Mouse (Mus musculus): Measurements from ENCODE around the gene Lrrk1. TPM values are rescaled to one million over a fixed set of nuclear protein-coding genes. Genes with fewer than 3 reads are reported as not detected.

Lrrk1 gene
- total RNA-seq, 1 experiment, result 7.4 TPM

DNA sequence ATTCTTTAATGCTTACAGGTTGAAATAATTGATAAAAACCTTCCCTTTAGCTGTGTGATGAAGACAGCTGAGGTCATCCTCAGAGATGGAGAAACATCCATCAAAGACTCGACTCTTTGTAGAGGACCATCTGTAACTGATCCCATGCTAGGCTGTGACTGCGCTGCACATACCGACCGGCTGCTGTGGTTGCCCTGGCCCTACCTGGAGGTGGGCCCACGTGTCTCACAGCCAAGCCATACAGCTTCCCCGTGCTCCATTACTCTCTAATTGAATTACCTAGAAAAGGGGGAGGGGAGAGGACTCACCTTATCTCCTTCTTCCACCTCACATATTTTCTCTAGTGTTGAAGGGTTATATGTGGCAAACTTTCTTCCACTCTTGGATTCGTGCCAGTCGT lies 33.8 kb upstream of the Lrrk1 start:
- no peak for DNase-seq (ENCODE audit: low read depth, low spot score)
- Histone ChIP-seq H3K4me1 (ENCODE audit: control insufficient read depth in 2 of 2, insufficient read depth in 2 of 2, low read length in 2 of 2, poor library complexity in 1 of 2) (peaks cover 0 to 3% of the 10 kb centered on the region in 2 experiments; a peak in 1 of 4 replicates), H3K4me3 (ENCODE audit: insufficient read depth in 1 of 2, low read depth in 1 of 2, low read length in 2 of 2, poor library complexity in 1 of 2, severe bottlenecking in 1 of 2) (no peak overlapping the region), H3K27ac (ENCODE audit: insufficient read depth, low read depth, low read length, poor library complexity, severe bottlenecking) (no peak overlapping the region), H3K9me3 (ENCODE audit: control insufficient read depth, insufficient read depth, low read depth, low read length) (no peaks in the 10 kb centered on the region), H3K36me3 (ENCODE audit: control insufficient read depth, insufficient read depth, low read length, poor library complexity, severe bottlenecking) (no peaks in the 10 kb centered on the region), H3K9ac (ENCODE audit: insufficient read depth, low read depth, low read length, poor library complexity, severe bottlenecking) (no peak overlapping the region)
- no peak for TF ChIP-seq ZNF384 (IDR thresholded peaks at IDR 0.05; ENCODE audit: low read depth, low read length)
- TF ChIP-seq CHD2 (IDR thresholded peaks at IDR 0.05; ENCODE audit: low read depth, low read length), result no peak
- no peak for TF ChIP-seq MAFK (IDR thresholded peaks at IDR 0.05; ENCODE audit: insufficient read depth, low read depth, low read length)
- TF ChIP-seq ZC3H11A (IDR thresholded peaks at IDR 0.05; ENCODE audit: borderline replicate concordance, low read depth, low read length), result no peak
- no peak for TF ChIP-seq HCFC1 (IDR thresholded peaks at IDR 0.05; ENCODE audit: borderline replicate concordance, insufficient read depth, low read length)
- in situ Hi-C loops (cut with MboI; ENCODE audit: low sequenced_read_pairs in 2 of 2, unreplicated experiment in 2 of 2), result loop anchor here in 1 of 2 experiments (25.0 kb wide), 1 partner anchor 240 kb away; no protein-coding TSS in a partner anchor

DNA sequence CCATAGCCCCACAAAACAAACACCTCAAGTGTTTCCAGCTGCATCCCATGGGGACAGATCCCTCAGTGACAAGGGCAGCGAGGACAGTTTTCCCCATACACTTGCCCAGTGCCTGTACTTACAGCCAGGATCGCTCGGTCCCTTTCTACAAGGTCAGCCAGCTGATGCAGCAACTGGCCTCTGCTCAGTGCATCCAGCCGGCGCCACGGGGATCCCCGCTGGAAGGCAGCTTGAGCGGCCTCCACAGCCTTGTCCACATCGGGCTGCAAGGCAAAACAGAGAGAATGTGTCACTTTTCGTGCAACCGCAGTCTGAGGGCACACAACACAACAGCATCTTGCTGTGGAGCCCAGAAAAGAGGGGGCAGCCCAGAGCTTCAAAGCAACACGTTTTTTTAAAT lies 30.8 kb upstream of the Lrrk1 start:
- no peak overlapping the region for H3K9ac ChIP-seq (ENCODE audit: insufficient read depth, low read depth, low read length, poor library complexity, severe bottlenecking)
- no peaks in the 10 kb centered on the region for H3K9me3 ChIP-seq (ENCODE audit: control insufficient read depth, insufficient read depth, low read depth, low read length)
- H3K27ac ChIP-seq (ENCODE audit: insufficient read depth, low read depth, low read length, poor library complexity, severe bottlenecking), result no peak overlapping the region
- in situ Hi-C loops (cut with MboI; ENCODE audit: low sequenced_read_pairs in 2 of 2, unreplicated experiment in 2 of 2), result loop anchor here in 1 of 2 experiments (25.0 kb wide), 1 partner anchor 243 kb away; no protein-coding TSS in a partner anchor
- no peaks in the 10 kb centered on the region for H3K36me3 ChIP-seq (ENCODE audit: control insufficient read depth, insufficient read depth, low read length, poor library complexity, severe bottlenecking)
- no peaks in the 10 kb centered on the region for H3K4me1 ChIP-seq (ENCODE audit: control insufficient read depth in 2 of 2, insufficient read depth in 2 of 2, low read length in 2 of 2, poor library complexity in 1 of 2)
- TF ChIP-seq CHD2 (IDR thresholded peaks at IDR 0.05; ENCODE audit: low read depth, low read length), result no peak
- TF ChIP-seq HCFC1 (IDR thresholded peaks at IDR 0.05; ENCODE audit: borderline replicate concordance, insufficient read depth, low read length), result no peak
- TF ChIP-seq ZNF384 (IDR thresholded peaks at IDR 0.05; ENCODE audit: low read depth, low read length), result no peak
- no peak for TF ChIP-seq MAFK (IDR thresholded peaks at IDR 0.05; ENCODE audit: insufficient read depth, low read depth, low read length)
- TF ChIP-seq ZC3H11A (IDR thresholded peaks at IDR 0.05; ENCODE audit: borderline replicate concordance, low read depth, low read length), result no peak
- H3K4me3 ChIP-seq (ENCODE audit: insufficient read depth in 1 of 2, low read depth in 1 of 2, low read length in 2 of 2, poor library complexity in 1 of 2, severe bottlenecking in 1 of 2), result no peak overlapping the region
- DNase-seq (ENCODE audit: low read depth, low spot score), result no peak

DNA sequence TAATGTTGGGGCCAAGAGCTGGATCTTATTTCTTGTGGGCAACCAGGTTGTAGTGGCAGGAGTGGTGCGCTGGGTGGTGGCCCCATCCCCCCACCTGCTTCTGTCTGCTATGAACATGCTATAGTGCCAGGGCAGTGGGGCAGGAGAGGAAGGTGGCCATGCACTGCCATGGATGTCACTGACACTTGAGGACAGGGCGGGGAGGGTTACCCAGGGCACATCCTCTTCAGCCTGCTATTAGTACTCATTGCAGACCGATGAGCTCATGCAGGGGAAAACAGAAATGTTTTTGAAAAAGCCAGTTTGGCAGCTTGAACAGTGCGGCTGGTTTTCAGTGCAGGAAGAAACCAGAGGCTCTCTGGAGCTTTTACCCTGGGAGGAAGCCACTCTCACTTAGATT lies 28.7 kb upstream of the Lrrk1 start:
- Histone ChIP-seq H3K27ac (ENCODE audit: insufficient read depth, low read depth, low read length, poor library complexity, severe bottlenecking) (no peak overlapping the region), H3K36me3 (ENCODE audit: control insufficient read depth, insufficient read depth, low read length, poor library complexity, severe bottlenecking) (no peaks in the 10 kb centered on the region), H3K9me3 (ENCODE audit: control insufficient read depth, insufficient read depth, low read depth, low read length) (no peaks in the 10 kb centered on the region), H3K4me3 (ENCODE audit: insufficient read depth in 1 of 2, low read depth in 1 of 2, low read length in 2 of 2, poor library complexity in 1 of 2, severe bottlenecking in 1 of 2) (no peak overlapping the region), H3K9ac (ENCODE audit: insufficient read depth, low read depth, low read length, poor library complexity, severe bottlenecking) (no peak overlapping the region), H3K4me1 (ENCODE audit: control insufficient read depth in 2 of 2, insufficient read depth in 2 of 2, low read length in 2 of 2, poor library complexity in 1 of 2) (no peaks in the 10 kb centered on the region)
- in situ Hi-C loops (cut with MboI; ENCODE audit: low sequenced_read_pairs in 2 of 2, unreplicated experiment in 2 of 2), result loop anchor here in 1 of 2 experiments (25.0 kb wide), 1 partner anchor 245 kb away; no protein-coding TSS in a partner anchor
- no peak for DNase-seq (ENCODE audit: low read depth, low spot score)
- TF ChIP-seq ZC3H11A (IDR thresholded peaks at IDR 0.05; ENCODE audit: borderline replicate concordance, low read depth, low read length) (no peak), ZNF384 (IDR thresholded peaks at IDR 0.05; ENCODE audit: low read depth, low read length) (no peak), HCFC1 (IDR thresholded peaks at IDR 0.05; ENCODE audit: borderline replicate concordance, insufficient read depth, low read length) (no peak), CHD2 (IDR thresholded peaks at IDR 0.05; ENCODE audit: low read depth, low read length) (no peak), MAFK (IDR thresholded peaks at IDR 0.05; ENCODE audit: insufficient read depth, low read depth, low read length) (no peak)

DNA sequence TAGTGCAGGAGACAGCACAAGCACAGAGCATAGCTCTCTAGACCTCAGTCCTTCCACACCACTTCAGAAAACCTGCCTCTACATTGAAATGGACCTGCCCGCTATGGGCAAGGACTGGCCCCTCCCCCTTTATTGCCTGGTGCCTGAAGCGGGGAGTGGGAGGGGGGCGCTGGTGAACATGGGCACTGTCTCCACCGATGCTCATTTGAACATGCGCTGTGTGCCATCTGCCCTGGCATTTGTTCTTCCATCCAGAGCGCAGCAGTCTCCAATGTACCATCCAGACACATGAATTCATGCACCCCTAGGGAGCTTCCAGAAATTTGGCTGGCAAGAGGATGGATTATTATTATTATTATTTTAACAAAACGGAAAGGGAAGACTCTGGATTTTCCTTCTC lies 24.9 kb upstream of the Lrrk1 start:
- Histone ChIP-seq H3K9ac (ENCODE audit: insufficient read depth, low read depth, low read length, poor library complexity, severe bottlenecking) (no peak overlapping the region), H3K9me3 (ENCODE audit: control insufficient read depth, insufficient read depth, low read depth, low read length) (no peaks in the 10 kb centered on the region), H3K4me3 (ENCODE audit: insufficient read depth in 1 of 2, low read depth in 1 of 2, low read length in 2 of 2, poor library complexity in 1 of 2, severe bottlenecking in 1 of 2) (no peak overlapping the region), H3K27ac (ENCODE audit: insufficient read depth, low read depth, low read length, poor library complexity, severe bottlenecking) (no peak overlapping the region), H3K4me1 (ENCODE audit: control insufficient read depth in 2 of 2, insufficient read depth in 2 of 2, low read length in 2 of 2, poor library complexity in 1 of 2) (no peaks in the 10 kb centered on the region), H3K36me3 (ENCODE audit: control insufficient read depth, insufficient read depth, low read length, poor library complexity, severe bottlenecking) (no peaks in the 10 kb centered on the region)
- in situ Hi-C loops (cut with MboI; ENCODE audit: low sequenced_read_pairs in 2 of 2, unreplicated experiment in 2 of 2), result loop anchor here in 1 of 2 experiments (25.0 kb wide), 1 partner anchor 249 kb away; no protein-coding TSS in a partner anchor
- TF ChIP-seq ZNF384 (IDR thresholded peaks at IDR 0.05; ENCODE audit: low read depth, low read length), result no peak
- TF ChIP-seq CHD2 (IDR thresholded peaks at IDR 0.05; ENCODE audit: low read depth, low read length), result no peak
- no peak for DNase-seq (ENCODE audit: low read depth, low spot score)

DNA sequence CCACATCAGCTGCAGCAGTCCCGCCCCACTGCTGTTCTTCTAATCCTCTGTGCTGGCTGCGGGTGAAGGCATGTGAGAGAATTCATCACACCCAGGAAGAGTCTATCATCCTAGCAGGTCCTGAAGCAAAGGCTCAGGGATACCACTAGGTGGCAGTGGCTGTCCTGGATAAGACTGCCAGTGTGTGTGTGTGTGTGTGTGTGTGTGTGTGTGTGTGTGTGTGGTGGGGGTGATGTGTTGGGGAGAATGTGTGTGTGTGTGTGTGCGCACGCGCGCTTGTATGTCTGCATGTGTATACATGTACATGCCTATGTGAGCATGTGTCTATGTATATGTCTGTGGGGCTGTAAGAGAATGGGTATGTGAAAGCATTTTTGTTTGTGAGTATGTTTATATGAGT lies 21.3 kb upstream of the Lrrk1 start:
- no peak for TF ChIP-seq ZNF384 (IDR thresholded peaks at IDR 0.05; ENCODE audit: low read depth, low read length)
- TF ChIP-seq HCFC1 (IDR thresholded peaks at IDR 0.05; ENCODE audit: borderline replicate concordance, insufficient read depth, low read length), result no peak
- no peak for TF ChIP-seq MAFK (IDR thresholded peaks at IDR 0.05; ENCODE audit: insufficient read depth, low read depth, low read length)
- TF ChIP-seq ZC3H11A (IDR thresholded peaks at IDR 0.05; ENCODE audit: borderline replicate concordance, low read depth, low read length), result peak; percentile 30; the same call in 1 of the 2 replicates
- TF ChIP-seq CHD2 (IDR thresholded peaks at IDR 0.05; ENCODE audit: low read depth, low read length), result no peak
- no peak overlapping the region for H3K4me3 ChIP-seq (ENCODE audit: insufficient read depth in 1 of 2, low read depth in 1 of 2, low read length in 2 of 2, poor library complexity in 1 of 2, severe bottlenecking in 1 of 2)
- no peaks in the 10 kb centered on the region for H3K9me3 ChIP-seq (ENCODE audit: control insufficient read depth, insufficient read depth, low read depth, low read length)
- H3K27ac ChIP-seq (ENCODE audit: insufficient read depth, low read depth, low read length, poor library complexity, severe bottlenecking), result no peak overlapping the region
- H3K36me3 ChIP-seq (ENCODE audit: control insufficient read depth, insufficient read depth, low read length, poor library complexity, severe bottlenecking), result no peaks in the 10 kb centered on the region
- no peak overlapping the region for H3K9ac ChIP-seq (ENCODE audit: insufficient read depth, low read depth, low read length, poor library complexity, severe bottlenecking)
- DNase-seq (ENCODE audit: low read depth, low spot score), result no peak
- in situ Hi-C loops (cut with MboI; ENCODE audit: low sequenced_read_pairs in 2 of 2, unreplicated experiment in 2 of 2), result loop anchor here in 1 of 2 experiments (25.0 kb wide), 1 partner anchor 253 kb away; no protein-coding TSS in a partner anchor
- peaks cover 0 to 2% of the 10 kb centered on the region in 2 experiments; a peak in 1 of 4 replicates for H3K4me1 ChIP-seq (ENCODE audit: control insufficient read depth in 2 of 2, insufficient read depth in 2 of 2, low read length in 2 of 2, poor library complexity in 1 of 2)

All from ES-E14 (cell line).